Mouse (Mus musculus): Measurements from ENCODE around the gene Slc9a3r1.

Gene Slc9a3r1

DNA sequence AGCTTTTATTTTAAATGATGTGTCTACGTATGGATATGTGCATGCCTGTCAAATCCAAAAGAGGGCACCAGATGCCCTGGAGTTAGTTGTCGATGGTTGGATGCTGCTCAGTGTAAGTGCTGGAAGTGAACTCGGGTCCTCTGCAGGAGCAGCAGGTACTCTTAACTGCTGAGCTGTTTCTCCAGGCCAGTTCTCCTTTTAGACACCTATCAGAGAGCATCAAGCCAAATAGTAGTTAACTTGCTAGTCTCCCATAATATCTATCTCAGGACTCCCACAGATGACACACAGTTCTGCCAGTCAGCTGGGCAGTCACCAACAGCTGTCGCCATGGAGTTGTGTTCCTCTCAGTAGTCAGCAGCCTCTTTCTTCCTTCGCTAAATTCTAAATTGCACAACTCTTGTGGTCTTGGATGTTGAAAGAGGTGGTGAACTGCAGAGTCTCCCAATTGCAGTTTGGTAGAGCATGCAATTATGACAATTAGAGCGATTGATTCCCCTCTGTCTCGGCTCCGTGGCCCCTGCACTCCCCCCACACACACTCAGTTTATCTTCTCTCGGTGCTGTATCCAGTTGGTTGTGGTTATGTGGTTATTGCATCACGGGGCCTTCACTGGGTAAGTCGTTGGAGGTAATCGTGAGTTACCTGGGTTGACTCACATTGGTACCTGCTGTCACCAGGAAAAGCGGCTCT is 25.5 kb downstream of the Slc9a3r1 start:
- in situ Hi-C loops (cut with MboI): no loop called here

DNA sequence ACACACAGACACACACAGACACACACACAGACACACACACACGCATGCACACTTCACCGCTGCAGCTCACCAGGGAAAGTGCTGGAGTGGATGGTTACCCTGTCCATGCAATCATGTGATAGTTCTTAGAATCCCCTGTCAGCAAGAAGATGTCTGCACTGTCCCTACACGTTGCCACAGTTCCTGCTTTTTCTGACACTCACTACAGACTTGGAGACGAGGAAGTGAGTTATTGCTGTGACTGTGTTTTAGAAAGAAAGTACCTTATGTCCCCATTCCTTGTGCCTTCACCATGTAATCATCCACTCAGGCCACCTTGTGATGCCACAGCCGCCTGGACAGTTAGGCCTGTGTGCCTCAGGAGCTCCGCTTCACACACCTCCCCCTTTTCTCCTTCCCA is 26.2 kb downstream of the Slc9a3r1 start:
- in situ Hi-C loops (cut with MboI): no loop called here

DNA sequence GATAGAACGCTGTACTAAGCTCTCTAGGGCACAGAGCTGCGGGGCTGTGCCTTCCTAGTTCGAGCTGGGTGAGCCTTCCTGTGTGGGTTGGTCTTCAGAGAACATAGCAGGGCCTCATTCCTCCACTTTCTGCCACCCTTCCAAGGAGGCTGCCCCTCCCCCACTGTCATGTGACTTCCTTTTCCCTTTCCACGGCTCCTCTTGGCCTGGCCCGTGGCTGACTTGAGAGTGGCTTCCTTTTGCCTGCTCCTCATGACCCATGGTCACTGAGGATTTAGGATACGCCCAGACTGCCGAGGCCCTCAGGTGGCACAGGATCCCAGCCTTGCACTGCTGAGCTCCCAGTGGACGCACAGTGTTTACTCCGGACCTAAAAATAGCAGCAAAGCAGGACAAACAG is 29.0 kb downstream of the Slc9a3r1 start:
- in situ Hi-C loops (cut with MboI): no loop called here

DNA sequence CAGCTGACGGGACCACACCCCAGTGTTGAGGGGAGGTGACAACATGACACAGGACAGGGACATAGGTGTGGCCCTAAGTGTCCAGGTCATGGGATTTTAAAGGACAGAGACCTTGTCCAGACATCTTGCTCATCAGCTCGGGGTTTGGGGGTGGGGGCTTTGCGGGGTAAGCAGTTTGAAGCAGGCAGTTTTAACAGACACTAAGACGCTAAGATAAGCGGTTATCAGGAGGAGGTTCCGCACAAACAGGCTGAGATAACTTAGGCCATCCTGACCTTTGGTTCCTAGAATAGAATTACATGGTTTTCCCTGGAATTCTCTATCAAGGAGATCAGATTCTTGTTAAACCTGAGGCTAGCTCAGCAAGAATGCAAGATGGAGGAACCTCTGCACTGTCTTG is 31.6 kb downstream of the Slc9a3r1 start:
- in situ Hi-C loops (cut with MboI): no loop called here

DNA sequence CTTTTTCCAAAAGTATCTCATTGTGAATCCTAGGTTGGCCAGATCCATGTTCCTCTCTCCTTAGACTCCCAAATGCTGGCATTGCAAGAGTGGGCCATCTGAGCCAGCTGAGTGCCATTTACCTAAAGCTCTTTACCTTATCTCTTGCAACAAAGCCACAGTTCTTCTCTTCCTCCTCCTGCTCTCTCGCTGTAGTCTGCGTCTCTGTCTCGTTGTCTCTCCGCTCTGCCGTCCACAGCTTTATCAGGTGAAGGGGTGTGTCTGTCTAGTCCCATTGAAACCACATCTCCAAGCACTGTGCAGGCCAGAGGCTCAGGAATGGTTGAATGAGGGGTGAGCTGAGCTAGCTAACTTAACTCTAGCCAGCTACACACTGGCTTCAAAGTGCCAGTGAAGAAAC is 32.8 kb downstream of the Slc9a3r1 start:
- in situ Hi-C loops (cut with MboI): no loop called here

DNA sequence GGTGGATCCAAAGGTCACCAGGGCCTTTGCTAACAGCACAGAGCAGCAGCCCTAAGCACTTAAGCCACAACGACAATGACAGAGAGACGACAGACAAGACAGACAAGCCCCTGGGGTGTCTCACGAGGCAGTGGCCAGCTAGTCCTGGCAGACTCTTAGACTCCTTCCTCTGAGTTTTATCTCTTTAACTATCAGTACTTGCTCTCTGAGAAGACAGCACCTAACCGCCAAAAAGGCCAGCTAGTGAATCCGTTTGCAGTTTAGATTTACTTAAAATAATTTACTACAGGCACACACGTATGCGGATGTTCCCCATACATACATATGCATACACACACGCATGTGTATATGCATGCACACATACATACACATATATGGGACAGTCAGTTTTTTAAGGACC is 34.4 kb downstream of the Slc9a3r1 start:
- in situ Hi-C loops (cut with MboI): no loop called here

DNA sequence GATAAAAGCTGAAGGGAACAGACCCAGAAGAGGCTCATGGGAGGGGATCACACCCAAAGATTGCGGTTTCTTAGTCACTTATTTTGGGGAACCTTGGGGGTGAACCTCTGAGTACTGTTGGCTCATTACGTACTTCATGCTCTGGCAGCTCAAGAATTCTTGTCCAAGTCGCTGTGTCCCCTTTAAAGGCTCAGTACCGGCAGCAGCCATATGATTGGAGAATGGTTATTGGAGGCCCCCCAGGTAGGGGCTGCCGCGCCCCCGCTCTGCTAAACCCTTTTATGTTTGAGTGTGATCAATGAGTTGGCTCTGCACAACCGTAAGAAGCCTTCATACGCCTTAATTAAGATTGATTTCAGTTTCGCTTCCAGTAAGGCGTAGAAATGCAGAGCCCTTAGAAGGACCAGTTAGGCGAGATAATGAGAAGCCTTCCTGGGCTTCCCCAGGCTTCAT is 35.8 kb downstream of the Slc9a3r1 start:
- in situ Hi-C loops (cut with MboI): no loop called here

DNA sequence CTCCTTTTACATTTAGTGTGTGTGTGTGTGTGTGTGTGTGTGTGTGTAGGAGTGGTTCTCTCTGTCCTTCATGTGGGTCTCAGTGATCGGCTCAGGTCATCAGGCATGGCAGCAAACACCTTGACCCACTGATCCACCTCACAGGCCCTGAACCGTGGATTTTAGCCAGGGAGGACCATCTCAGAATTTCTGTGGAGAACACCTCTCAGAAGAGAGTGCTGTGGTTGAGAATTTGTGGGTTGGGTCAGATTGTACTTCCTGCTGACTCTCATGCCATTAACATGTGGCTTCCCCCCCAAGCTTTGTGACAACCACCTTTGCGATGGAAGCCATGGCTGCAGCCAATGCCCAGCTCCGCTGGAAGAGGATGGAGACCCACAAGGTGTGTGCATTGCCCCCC is 37.4 kb downstream of the Slc9a3r1 start:
- in situ Hi-C loops (cut with MboI): no loop called here

DNA sequence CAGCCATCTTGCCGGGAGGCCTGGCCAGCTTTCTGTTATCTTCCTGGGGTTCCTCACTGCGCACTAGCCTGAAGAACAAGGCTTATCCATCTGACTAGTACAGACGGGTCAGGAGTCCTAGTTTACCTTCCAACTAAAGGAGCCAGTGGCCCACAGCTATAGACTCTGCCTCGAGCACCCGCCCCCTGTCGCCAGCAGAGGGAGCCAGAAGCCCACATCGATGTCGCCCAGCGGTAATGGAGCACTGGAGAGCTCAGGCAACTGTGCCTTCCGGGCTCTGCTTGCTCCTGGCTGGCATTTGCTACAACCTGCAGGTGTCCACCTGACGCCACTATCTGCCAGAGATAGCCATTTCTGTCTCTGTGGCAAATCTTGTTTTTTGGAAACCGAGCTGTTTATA is 39.2 kb downstream of the Slc9a3r1 start:
- in situ Hi-C loops (cut with MboI): no loop called here

DNA sequence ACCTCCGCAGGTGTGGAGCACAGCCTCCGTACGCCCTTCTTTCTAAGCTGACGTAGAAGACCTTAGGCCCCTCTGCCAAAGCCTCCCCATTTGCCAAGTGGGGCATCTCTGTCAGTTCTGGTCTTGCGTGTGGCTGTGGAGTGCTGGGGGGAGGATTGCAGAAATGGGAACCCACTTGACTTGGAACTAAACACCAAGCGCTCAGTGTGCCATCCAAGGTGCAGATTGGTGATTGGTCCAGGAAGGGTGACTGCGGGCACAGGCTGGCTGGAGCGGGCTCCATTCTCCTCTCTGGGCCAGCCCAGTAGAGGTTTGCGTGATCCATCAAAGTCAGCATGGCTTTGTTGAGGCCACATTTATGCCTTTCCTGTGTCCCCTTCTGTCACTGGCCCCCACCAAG is 39.6 kb downstream of the Slc9a3r1 start:
- in situ Hi-C loops (cut with MboI): no loop called here

DNA sequence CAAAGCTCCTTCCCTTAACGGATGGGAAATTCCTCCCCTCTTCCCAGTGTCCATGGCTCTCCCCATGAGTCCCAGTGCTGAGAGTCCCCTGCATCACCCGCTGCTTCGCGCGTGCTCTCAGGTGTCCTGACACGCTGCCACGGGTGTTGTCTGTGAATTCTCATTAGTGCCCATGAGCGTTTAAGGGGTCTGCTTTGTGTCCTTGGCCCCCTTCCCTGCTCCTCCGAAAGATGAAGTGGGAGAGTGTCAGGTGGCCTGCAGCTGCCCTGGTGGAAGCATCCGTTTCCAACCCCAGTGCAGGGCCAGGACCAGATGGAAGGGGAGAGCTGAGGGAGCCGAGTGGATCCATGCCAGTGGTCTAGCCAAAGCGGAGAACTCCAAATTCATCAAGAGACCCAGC is 45.0 kb downstream of the Slc9a3r1 start:
- in situ Hi-C loops (cut with MboI): no loop called here

DNA sequence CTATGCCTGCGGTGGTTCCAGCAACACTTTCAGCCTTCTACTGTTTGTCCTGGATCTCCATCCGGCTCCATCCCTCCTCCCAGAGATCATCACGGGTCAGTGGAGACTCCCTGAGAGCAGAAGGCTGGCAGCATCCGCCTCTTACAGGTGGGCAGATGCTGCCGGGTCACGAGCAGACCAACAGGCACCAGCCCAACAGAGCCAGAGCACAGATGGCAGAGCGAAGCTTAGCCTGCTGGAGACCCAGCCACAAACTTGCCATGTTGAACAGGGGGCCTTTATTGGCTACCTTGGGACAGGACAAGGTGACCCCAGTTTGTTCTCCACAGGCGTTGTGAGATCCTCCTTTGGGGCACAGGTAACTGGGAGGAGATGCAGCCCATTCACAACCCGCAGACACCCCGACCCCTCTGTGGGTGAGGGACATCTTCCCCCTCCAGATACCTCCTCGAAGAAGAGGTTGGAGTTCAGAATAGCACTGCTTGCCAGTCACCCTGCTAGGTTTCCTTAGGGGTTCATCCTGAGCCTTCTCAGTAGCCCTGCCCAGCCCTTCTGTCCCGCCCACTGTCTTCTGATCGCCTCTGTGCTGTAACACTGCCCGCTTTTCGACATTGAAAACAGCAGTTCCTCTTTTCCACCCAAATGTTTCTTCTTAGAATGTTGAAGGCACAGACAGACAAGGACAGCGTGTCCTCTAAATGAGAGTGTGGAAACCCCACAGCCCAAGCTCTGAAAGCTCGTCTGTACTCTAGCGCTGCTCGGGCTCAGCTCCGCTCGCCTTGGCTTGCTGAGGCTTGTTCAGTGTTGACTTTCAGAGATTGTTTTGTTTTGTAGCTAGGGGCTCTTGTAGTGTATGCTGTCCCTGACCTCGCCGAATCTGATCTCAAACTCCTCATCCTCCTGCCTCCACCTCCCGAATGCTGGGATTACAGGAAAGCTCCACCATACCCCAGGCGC is 45.9 kb downstream of the Slc9a3r1 start:
- in situ Hi-C loops (cut with MboI): no loop called here

DNA sequence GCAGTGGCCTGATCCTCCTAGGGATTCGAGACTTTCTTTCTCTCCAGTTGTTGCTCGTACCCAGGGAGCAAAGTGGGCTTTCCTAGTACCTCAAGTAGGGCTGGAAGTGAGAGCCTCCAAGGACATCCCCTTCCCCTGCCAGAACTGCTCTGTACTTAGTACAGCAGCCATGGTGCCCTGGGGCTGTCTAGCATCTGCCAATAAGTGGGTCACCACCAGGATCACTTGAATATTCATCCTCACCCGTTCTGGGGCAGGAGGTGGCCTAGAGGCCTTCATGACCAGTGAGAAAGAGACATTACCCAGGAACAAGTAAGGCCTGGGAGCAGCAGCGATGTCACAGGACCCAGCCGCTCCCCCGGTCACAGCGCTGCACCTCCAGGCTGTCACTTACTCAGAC is 46.8 kb downstream of the Slc9a3r1 start:
- in situ Hi-C loops (cut with MboI): no loop called here

DNA sequence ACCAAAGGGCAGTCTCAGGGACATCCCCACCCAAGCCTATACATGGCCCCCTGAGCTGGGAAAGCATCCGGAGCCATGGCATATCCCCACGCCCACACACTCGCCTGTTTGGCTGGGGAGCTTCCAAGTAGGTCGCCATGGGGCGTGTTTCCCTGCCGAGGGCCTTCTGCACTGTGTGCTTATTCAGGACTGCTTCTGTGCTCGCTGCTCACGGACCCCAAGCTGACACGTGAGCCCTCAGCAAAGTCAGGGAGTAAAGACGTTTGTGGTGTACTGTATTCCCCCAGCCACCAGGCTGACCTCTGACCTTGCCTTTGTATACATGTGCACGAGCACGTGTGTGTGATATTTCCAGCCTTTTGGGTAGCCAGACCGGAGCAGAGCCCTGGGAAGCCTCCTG is 49.0 kb downstream of the Slc9a3r1 start:
- in situ Hi-C loops (cut with MboI): no loop called here

DNA sequence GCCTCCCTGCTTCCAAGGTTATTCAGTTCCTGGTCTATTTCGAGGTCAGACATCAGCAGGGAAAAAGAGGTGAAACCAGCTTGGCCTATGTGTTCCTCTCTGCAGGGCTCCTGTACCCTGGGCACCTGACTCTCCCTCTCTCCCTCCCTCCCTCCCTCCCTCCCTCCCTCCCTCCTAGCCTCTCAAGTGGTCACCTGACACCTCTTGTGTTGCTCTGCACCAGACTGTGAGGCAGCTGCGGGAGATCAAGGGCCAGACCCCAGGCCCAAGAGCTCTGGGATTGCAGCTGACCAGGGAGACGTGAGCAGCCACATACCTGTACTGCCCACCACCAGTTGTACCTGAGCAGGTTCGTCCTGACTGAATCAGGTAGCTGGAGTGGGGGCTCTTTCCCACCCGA is 52.0 kb downstream of the Slc9a3r1 start:
- in situ Hi-C loops (cut with MboI): no loop called here

DNA sequence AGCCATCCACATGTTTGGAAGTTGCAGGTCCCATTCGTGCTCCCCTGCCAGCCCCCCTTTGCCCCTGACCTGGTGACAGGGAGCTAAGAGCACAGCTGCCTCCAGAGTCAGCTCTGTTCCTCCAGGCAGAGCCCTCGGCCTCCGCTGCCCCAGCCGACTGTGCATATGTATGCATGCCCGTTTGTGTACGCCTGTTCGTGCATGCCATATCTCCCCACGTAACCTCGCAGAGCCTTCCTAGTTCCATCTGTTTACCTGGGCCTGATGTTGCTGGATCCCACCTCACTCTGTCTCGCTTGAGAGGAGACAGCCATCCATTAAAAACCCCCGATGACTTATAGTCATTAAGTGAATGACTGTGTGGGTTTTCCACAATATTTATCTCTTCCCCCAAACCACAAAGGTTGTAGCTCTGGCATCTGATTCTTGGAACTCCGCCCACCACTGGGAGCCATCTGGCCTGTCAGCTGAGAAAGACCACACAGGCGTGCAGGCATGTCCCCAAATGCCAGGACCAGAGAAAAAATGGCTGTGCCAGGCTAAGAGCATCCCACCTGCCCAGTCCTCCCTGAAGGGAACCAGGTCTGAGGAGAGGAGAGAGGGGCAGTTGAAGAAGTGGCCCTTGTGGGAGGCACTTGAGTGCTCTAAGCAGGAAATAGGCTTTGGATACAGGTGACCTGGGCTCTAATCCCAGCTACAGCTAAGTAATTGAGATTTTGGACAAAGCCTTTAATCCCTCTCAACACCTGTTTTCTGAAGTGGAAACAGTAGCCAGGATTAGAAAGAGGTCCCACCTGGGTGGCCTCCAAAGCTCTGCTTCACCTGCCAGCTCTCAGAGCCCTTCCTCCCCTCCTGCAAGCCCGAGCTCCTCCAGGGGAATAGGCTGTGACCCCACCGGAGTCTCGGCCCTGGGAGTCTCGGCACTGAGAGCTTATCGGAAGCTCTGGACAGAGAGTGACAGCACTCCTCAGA is 54.6 kb downstream of the Slc9a3r1 start:
- in situ Hi-C loops (cut with MboI): no loop called here

DNA sequence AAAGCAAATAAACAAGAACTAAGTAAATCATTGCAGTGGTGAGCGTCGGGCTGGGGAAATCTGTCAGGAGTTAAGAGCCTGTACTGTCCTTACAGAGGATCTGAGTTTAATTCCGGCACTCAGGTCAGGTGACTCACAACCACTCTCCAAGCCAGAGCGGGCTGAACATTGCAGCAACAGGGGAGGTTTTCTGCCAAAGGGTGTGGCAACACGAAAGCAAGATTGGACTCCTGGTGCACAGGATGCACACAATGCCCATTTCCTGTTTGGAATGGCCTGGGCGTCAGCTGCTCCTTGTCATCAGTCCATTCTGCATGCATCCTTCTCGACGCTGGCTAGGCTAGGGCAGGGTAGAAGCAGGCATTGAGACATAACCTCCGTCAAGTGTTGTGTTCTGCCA is 56.1 kb downstream of the Slc9a3r1 start:
- in situ Hi-C loops (cut with MboI): no loop called here

DNA sequence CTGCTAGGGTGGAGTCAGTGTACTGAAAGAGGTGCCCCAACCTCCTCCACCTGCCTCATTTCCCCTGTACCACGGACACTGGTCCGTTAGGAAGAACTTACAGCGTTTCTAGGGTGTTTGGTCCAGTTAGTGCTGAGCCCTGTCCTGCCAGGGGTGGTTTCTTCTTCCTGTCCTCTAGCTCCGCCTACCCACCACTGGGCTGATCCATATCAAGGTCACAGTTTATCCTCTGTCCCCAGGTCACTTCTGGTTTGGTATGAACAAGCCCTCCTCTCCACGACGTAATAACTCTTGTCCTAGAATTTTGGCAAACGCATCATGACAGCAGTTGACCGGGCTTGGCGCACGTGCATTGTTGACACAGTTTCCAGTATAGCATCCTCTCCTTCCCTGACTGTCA is 56.5 kb downstream of the Slc9a3r1 start:
- in situ Hi-C loops (cut with MboI): no loop called here

DNA sequence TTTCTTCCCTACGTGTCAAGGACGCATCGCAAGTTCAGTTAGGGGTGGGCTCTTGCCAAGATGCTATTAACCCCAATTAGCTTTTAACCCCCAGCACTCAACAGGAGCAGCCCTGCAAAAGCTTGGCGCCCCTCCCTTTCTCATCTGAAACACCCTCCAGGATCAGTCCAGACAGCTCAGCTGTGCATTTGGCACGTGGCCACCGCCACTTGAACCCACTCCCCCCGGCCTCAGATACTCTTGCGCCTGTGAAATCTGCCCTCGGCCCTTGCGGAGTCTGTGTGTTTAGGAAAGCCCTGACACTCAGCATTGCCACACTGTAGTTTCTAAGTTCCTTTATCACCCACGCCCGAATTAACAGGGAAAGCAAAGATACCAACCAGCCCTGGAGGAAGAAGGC is 58.9 kb downstream of the Slc9a3r1 start:
- in situ Hi-C loops (cut with MboI): no loop called here

DNA sequence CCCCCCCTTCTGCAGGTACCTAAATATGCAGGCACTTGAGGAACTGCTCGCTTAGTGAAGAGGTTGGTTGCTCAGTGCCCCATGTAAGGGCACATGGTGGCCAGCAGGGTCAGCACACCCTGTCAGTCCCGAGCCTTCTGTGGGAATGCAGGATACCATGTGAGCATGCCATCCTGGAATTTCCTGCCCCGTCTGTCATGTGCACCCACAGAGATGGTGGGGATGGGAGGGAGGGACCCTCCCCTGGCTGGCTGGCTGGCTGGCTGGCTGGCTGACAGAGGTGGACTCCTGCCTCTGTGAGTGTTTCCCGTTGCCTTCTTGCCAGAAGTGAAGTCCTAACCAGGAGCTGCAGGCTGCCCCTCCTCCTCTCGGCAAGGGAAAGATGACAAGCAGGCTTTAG is 59.4 kb downstream of the Slc9a3r1 start:
- in situ Hi-C loops (cut with MboI): no loop called here

DNA sequence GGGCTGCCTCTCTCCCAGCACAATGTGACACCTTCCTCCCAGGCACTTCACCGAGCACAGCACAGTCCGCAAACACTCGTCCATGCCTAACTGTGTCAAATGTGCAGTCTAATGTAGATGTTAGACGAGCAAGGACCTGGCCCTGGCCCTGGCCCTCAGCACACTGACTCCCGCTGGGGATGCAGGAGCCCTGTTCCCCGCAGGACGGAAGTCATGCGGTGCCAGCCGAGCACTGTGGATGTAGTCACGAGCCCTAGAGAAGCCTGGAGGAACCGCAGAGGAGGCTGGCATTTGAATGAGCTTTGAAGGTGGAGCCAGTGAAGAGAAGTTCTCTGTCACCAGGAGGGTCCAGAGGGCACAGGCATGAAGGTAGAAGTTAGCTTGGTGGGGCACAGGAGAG is 60.3 kb downstream of the Slc9a3r1 start:
- in situ Hi-C loops (cut with MboI): no loop called here

DNA sequence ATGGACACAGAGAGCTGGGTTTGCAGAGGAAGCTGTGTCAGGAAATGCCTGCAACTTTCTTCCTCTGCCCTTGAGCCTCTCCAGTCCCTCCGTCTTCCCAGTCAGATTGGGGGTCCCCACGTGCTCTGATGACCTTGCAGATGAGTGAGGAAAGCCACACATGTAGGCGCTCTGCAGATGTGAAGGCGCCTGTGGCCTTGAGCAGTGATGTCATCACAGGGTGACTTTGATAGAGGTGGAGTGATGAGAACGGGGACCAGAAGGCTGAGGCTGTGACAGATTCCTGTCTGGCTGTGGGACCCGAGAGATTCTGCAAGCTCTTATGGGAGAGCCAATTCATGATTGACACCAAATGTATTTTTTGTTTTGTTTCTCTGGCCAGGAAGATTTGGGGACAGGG is 60.7 kb downstream of the Slc9a3r1 start:
- in situ Hi-C loops (cut with MboI): no loop called here

All from mature B cell (primary cell).